Mouse (Mus musculus): Measurements from ENCODE around the gene Smim9.

The Smim9 gene

DNA sequence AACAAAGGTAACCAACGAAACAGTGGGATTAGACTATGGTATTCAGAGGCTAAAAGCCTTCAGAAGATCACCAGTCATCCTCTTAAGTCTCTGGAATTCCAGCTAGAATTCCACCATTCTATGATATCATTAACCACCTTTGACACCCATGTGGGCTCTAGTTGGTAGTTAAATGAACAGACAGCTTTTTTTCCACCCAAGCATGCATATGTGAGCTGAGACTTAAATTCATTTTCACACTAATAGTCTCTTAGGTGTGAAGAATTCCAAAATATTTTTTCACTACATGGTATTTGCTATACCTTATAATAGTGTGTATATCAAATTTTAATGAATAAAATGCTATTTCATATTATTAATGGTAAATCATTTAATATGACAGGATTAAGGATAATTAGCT lies at the start of gene Smim9:
Smim9 (minus strand) TSS at position 101 of the 400 bp plus-strand sequence.
- DNase-seq (ENCODE audit: low read depth): no peak

DNA sequence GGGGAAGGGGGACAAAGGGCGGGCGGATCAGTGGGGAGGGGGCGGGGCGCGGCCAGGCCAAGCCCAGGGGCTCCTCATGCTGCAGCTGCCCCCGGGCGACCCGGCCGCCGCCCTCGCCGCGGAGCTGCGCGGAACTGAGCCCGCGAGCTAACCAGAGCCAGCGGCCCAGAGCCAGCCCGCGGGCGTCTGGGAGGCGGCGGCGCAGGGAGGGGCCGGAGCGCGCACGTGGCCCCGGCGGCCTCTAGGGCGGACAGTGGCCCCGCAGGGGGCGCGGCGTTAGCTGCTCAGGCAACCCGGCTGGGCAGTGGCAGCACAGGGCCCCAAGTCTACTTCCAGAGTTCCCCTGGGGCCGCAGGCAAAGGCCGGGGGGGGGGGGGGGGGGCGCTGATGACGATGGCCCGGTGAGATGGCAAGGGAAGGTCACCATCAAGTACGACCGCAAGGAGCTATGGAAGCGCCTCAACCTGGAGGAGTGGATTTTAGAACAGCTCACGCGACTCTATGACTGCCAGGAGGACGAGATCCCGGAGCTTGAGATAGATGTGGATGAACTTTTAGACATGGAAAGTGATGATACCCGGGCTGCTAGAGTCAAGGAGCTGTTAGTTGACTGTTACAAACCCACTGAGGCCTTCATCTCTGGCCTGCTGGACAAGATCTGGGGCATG lies 7.9 kb downstream of the Smim9 start:
- no peak for DNase-seq (ENCODE audit: low read depth)

GRCm38 (mm10) chrX:75152249-75152648 lies 11.3 kb downstream of the Smim9 start:
- DNase-seq (ENCODE audit: low read depth): no peak

DNA sequence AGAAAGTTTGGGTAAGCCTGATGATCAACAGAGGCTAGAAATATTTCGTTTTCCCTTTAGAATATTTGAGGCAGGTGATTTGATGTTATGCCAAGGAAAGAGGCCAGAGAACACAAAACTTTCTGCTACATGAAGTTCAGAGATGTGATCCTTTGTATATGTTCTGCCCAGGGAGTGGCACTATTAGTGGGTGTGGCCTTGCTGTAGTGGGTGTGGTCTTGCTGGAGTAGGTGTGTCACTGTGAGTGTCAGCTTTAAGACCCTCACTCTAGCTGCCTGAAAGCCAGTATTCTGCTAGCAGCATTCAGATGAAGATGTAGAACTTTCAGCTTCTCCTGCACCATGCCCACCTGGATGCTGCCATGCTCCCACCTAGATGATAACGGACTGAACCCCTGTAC lies 13.3 kb downstream of the Smim9 start:
- no peak for DNase-seq (ENCODE audit: low read depth)

- DNase-seq (ENCODE audit: low read depth): no peak
Measured at GRCm38 (mm10) chrX:75148414-75148813, 15.2 kb downstream of the Smim9 start.

DNA sequence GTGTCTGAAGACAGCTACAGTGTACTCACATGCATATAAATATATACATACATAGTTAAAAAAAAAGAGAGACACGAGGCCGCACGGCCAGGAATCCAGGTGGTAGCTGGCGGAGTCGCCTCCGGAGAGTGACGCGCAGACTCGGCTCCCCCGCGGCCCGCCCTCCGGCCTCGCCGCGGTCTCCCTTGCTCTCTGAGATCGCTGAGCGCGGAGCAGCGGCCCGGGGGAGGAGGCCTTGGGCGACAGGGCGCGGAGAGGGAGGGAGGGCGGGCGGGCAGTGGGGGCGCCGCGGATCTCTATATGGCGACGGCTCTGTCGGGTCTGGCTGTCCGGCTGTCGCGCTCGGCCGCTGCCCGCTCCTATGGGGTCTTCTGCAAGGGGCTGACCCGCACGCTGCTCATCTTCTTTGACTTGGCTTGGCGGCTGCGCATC lies 20.4 kb downstream of the Smim9 start:
- peak; percentile 4 for DNase-seq (ENCODE audit: low read depth)

DNA sequence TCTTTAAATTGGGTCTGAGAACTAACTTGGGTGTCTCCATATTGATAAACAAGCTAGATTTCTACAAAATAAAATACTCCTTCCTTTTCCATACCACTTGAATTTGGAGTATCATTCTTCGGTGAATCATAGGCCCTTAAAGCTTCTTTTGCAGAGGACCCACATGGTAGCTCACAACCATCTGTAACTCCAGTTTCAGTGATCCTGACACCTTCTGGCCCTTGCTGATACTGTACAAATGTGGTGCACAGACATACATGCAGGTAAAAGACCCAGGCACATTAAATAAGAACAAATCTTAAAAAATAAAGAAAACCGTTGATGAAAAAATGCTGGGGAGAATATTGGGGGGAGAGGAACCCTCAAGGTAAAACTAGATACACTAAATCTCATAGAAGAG lies 25.4 kb downstream of the Smim9 start:
- DNase-seq (ENCODE audit: low read depth): no peak

DNA sequence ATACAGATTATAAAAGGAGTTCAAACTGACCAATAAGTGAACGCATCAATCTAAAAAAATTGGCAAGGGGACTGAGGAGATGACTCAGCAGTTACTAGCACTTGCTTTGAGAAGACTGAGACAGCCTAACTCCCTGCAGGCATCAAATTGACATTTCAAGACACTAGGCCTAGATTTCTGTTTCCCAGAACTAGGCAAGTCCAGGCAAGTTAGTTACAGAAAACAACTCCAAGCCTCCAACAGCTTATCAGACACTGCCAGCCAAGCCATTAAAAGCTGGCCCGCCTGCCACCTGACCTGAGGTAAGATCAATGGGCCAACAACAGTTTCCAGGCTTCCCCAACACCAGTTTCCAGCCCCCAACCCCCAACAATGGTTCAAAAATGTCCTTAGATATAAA lies 25.8 kb downstream of the Smim9 start:
- peak; percentile 49 for DNase-seq (ENCODE audit: low read depth)

- peak; percentile 11 for DNase-seq (ENCODE audit: low read depth)
Measured at GRCm38 (mm10) chrX:75136938-75137337, 26.6 kb downstream of the Smim9 start.

DNA sequence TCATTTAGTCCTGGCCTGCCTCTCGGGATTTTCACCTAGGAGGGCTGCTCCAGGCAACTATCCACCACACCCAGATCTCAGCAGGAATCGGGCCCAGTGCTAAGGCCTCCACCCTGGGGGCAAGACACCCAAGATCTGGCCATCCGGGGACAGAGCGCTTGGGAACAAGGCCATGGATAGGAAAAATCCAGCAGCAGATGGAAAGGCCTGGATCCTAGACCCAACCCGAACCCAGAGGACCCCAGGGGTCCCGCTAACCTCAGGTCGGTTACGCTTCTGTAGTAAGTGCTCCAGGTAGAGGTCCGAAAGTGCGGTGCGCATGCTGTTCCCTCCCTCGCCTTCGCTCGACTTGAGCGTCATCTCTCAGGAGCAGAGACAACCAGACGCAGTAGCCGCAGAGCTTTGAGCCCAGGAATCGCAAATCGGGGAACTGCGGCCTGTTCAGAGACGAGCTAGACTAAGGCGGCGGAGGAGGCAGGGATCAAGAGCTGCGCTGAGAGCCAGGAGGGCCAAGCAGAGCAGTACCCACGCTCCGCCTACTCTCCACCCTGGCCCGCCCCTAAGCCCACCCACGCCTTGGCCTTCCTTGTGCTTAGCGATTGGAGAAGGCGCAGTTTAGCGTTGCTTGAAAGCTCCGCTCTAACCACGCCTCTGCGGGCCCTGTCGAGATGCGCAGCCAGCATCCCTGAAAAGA lies 33.0 kb downstream of the Smim9 start, which contains the start of gene Mpp1:
Mpp1 (minus strand) TSS at position 550 of the 694 bp plus-strand sequence.
- peak; percentile 93 for DNase-seq (ENCODE audit: low read depth)

- no peak for DNase-seq (ENCODE audit: low read depth)
Measured at GRCm38 (mm10) chrX:75129474-75129873, 34.1 kb downstream of the Smim9 start.

- DNase-seq (ENCODE audit: low read depth): peak; percentile 5
Measured at GRCm38 (mm10) chrX:75128333-75128980, 35.1 kb downstream of the Smim9 start.

DNA sequence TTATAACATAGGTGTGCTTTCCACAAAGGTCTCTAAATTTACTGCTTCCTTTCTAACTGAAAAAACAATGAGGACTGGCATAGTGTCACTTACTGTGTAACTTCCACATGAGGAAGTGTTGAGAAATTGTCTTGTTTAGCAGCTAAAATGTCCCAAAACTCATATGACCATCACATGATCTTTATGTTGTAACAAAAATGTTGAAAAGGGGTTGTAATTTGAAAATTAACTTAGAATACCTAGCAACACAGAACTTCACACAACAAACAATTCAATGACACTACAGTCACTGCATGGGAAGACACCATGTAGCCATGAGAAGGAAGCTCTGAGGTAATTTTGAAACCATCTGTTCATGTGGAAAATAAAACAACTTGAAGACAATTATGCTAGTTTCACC lies 36.7 kb downstream of the Smim9 start:
- no peak for DNase-seq (ENCODE audit: low read depth)

- DNase-seq (ENCODE audit: low read depth): no peak
Measured at GRCm38 (mm10) chrX:75125606-75126005, 38.0 kb downstream of the Smim9 start.

DNA sequence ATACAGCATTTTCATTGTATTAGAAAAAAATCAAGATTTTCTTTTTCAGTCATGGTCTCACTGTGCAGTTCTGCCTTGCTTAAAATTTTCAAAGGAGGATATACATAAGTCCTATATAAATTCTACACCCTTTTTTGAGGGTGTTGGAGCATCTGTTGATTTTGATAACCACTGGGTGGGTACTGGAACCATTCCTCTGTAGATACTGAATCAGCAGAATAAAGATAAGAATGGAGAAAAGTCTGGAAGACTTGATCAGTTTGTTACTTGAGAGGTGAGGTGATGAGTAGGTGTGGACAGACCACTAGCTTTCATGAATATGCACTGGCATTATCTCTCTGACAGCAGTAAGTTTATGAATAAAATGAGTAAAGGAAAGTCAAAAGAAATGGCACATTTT lies 48.0 kb downstream of the Smim9 start:
- no peak for DNase-seq (ENCODE audit: low read depth)

- DNase-seq (ENCODE audit: low read depth): no peak
Measured at GRCm38 (mm10) chrX:75102293-75102692, 61.3 kb downstream of the Smim9 start.

DNA sequence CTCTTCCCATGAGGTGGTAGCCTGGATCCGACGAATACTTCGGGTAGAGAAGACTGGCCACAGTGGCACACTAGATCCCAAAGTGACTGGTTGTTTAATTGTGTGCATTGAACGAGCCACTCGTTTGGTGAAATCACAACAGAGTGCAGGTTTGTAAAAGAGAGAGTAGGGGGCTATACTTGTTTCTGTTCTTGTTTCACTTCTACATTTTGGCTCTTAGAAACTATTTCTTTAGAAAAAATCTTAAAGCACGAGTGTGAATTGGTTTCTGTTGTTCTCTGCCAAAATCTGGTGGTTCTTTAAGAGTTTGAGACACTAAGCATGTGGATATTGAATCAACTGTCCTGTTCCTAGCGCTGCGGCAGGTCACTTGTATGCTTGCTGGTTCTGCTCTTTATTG lies 64.8 kb downstream of the Smim9 start:
- no peak for DNase-seq (ENCODE audit: low read depth)

DNA sequence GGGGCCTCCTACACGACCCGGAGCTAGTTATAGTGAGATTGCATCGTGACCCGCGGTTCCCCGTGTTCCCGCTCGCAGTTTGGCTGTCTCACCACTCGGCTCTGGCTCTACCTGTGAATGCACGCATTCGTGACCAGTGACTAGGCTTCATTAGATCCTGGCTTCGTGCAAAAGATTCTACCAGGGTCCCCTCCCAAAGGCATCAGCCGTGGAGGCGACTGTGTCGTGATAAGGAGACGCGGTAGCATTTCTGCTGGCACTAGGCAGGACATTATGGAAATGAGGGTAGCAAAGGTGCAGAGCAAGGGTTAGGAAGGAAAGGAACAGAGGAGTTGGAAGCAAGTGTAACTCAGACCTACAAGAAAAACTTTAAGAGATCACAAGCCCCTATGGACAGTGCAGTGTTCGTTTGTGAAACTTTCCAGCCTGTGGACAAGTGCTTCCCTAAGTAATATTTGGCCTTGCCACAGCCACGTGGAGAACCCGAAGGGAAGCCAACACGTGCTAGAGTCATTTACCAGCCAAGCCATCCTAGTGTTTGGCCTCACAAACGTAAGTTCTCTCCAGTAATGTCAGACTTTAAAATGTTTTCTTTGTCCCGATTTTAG lies 67.3 kb downstream of the Smim9 start:
- peak; percentile 32 for DNase-seq (ENCODE audit: low read depth)

Data from NIH3T3 (cell line).